Mouse (Mus musculus) liver, embryonic 11.5 days (tissue): ENCODE data around the gene Hist1h2af. TPM values are rescaled to one million over a fixed set of nuclear protein-coding genes. Genes with fewer than 3 reads are reported as not detected.
"Not testable (repeated sequence)": the region's sequence is repeated elsewhere in the genome, so short reads cannot be mapped to it uniquely, and the experiment has no call there.

ENCODE experiments used
- ATAC-seq: fragments of 200-750 bp; cut with Nextera tagmentation; replicated peaks from 2 replicates; pipeline ENCODE4 v1.8.0; 2017; ENCODE audit warnings: moderate number of reproducible peaks, mild to moderate bottlenecking, moderate TSS enrichment, moderate library complexity; ENCODE audit not compliant: low FRiP score
- DNase-seq: peaks from one replicate; pipeline ENCODE4 v3.0.0-alpha.2; 2017; ENCODE audit warnings: low spot score
- H3K27ac ChIP-seq: fragments of 300-500 bp; sonication (generic); 2 replicates; pipeline ENCODE4 v1.5.1; 2014; ENCODE audit warnings: mild to moderate bottlenecking, low read depth, low read length, control low read depth
- H3K27me3 ChIP-seq: fragments of 300-500 bp; sonication (generic); replicated peaks from 2 replicates; pipeline ENCODE4 v1.6.1; 2014; ENCODE audit warnings: low read length, mixed read lengths; ENCODE audit not compliant: control insufficient read depth, insufficient read depth
- H3K36me3 ChIP-seq: fragments of 300-500 bp; sonication (generic); 2 replicates; pipeline ENCODE4 v1.6.1; 2014; ENCODE audit warnings: mild to moderate bottlenecking, low read length, moderate library complexity, mixed read lengths; ENCODE audit not compliant: control insufficient read depth, insufficient read depth
- H3K4me1 ChIP-seq: fragments of 300-500 bp; sonication (generic); replicated peaks from 2 replicates; pipeline ENCODE4 v1.6.1; 2014; ENCODE audit warnings: low read length, mixed read lengths; ENCODE audit not compliant: control insufficient read depth, insufficient read depth
- H3K4me2 ChIP-seq: fragments of 300-500 bp; sonication (generic); 2 replicates; pipeline ENCODE4 v1.6.1; 2014; ENCODE audit warnings: mild to moderate bottlenecking, control low read depth, moderate library complexity
- H3K4me3 ChIP-seq: fragments of 300-500 bp; sonication (generic); 2 replicates; pipeline ENCODE4 v1.5.1; 2014; ENCODE audit warnings: low read depth, low read length, control low read depth
- H3K9ac ChIP-seq: fragments of 300-500 bp; sonication (generic); 2 replicates; pipeline ENCODE4 v1.6.1; 2014; ENCODE audit warnings: low read depth, low read length, control low read depth
- H3K9me3 ChIP-seq: fragments of 300-500 bp; sonication (generic); 2 replicates; pipeline ENCODE4 v1.6.1; 2016; ENCODE audit warnings: low read length, inconsistent platforms, mixed read lengths; ENCODE audit not compliant: control insufficient read depth
- WGBS: fragments of 180-500 bp; shearing (Covaris S2); extraction: QIAGEN DNeasy Blood & Tissue Kit; methylation state at CpG from one replicate; pipeline ENCODE4 v1.1.7; 2014; 5-methylcytosine and 5-hydroxymethylcytosine counted together
- polyA plus RNA-seq: library from polyadenylated mRNA; unstranded; fragments of >200 nt; fragmentation: Nextera tagmentation; extraction: Ambion mirVana; gene quantifications from 2 replicates; pipeline ENCODE4 v1.2.1, GENCODE M21; 2014

Gene Hist1h2af
- polyA plus RNA-seq, 1 experiment from 2014 or later, result 5.1 TPM

DNA sequence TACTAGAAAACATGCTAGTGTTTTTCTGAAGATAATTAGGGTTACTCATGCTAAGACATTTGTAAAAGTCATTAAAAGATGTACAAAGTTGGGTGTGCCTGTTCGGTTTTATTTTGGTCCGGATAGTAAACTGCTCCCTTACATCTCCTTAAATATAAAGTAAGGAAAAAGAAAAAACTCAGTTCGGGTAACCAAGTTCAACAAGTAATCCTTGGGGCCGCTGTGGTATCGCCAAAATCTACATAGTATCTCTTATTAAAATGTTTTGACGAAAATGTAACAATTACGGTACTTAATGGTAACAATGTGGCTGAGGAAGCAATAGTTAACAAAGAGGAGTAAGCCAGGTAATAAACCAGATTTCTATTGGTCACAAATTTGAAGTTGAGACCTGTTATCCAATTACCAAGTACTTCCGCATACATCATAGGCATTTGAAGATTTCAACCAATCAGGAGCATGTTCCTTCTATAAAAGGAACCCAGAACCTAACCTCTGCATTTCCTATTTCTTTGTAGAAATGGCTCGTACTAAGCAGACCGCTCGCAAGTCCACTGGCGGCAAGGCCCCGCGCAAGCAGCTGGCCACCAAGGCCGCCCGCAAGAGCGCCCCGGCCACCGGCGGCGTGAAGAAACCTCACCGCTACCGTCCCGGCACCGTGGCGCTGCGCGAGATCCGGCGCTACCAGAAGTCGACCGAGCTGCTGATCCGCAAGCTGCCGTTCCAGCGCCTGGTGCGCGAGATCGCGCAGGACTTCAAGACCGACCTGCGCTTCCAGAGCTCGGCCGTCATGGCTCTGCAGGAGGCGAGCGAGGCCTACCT, 10.5 kb downstream of the Hist1h2af start, which contains the start of gene Hist1h3f:
Gene Hist1h3f, plus strand, starts transcription at position 88 of the 822 bp plus-strand sequence.
- peak within 1 kb of the TSS; percentile 98 for H3K27ac ChIP-seq
- peak within 1 kb of the TSS; percentile 83 for H3K4me2 ChIP-seq
- H3K4me1 ChIP-seq, result peaks cover 10% of the 10 kb centered on the region
- ATAC-seq, result peak; percentile 82
- peak within 1 kb of the TSS; percentile 82 for H3K9ac ChIP-seq
- DNase-seq, result no peak
- no peaks in the 10 kb centered on the region for H3K36me3 ChIP-seq
- H3K9me3 ChIP-seq, result no peaks in the 10 kb centered on the region
- H3K4me3 ChIP-seq, result peak within 1 kb of the TSS; percentile 53
- under 1% methylated on average over 28 of the region's 45 CpGs for WGBS
- H3K27me3 ChIP-seq, result no peaks in the 10 kb centered on the region

DNA sequence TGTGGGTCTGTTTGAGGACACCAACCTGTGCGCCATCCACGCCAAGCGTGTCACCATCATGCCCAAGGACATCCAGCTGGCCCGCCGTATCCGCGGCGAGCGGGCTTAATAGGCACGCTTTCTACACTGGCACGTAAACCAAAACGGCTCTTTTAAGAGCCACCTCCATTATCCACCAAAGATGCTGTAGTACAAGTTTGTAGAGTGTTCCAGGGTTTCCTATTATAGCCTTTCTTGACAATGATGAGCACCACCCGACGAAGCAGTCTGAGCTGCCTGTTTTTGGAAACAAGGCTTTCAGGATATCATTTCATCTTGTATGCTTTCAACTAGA, 11.0 kb downstream of the Hist1h2af start:
- peak; percentile 13 for ATAC-seq
- Histone ChIP-seq H3K9ac (peak overlapping the region; percentile 63), H3K4me2 (peak overlapping the region; percentile 53), H3K27ac (peak overlapping the region; percentile 98; the same call in 1 of the 2 replicates), H3K4me3 (peak overlapping the region; percentile 42)
- 0% methylated on average over 11 of the region's 14 CpGs for WGBS
- DNase-seq, H3K4me1 ChIP-seq, H3K27me3 ChIP-seq, H3K36me3 ChIP-seq, H3K9me3 ChIP-seq: not testable (repeated sequence)

GRCm38 (mm10) chr13:23546694-23547093, 13.0 kb downstream of the Hist1h2af start:
- Histone ChIP-seq H3K36me3 (no peaks in the 10 kb centered on the region), H3K9ac (peak overlapping the region; percentile 43; the same call in 1 of the 2 replicates), H3K27ac (no peak overlapping the region), H3K4me3 (no peak overlapping the region), H3K4me1 (0 out of 2 replicates have a peak, but pooled peaks cover 8% of the 10 kb centered on the region), H3K9me3 (no peaks in the 10 kb centered on the region), H3K4me2 (no peak overlapping the region), H3K27me3 (no peaks in the 10 kb centered on the region)
- DNase-seq (no peak), ATAC-seq (no peak)
- 69% methylated on average over 5 of the region's 5 CpGs for WGBS

DNA sequence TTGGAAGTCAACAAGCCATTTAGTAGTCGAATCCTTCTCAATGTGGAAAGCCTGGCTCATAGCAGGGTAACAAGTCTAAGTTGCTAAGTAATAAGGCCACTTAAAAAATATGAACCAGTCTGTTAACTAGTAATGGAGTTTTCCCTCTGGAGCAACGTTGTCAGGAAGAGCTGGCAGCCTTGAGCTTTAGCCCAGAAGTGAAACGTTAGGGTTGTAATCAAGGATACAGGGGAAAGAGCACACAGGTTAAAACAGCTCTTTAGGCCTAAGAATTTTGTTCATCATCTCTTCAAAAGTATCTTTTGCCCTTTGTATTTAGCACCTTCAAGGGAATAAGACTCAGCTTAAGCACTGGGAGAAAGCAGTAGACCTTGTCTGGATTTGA, 17.0 kb downstream of the Hist1h2af start:
- H3K4me1 ChIP-seq, result 0 out of 2 replicates have a peak, but pooled peaks cover 12% of the 10 kb centered on the region
- H3K9me3 ChIP-seq, result no peaks in the 10 kb centered on the region
- peak overlapping the region; percentile 61 for H3K9ac ChIP-seq
- peak overlapping the region; percentile 72 for H3K4me2 ChIP-seq
- peak overlapping the region; percentile 46 for H3K4me3 ChIP-seq
- ATAC-seq (no peak; the same call in none of the 2 replicates), DNase-seq (peak; percentile 46)
- H3K36me3 ChIP-seq, result no peaks in the 10 kb centered on the region
- WGBS, result 5% methylated on average over 3 of the region's 3 CpGs
- H3K27me3 ChIP-seq, result no peaks in the 10 kb centered on the region
- H3K27ac ChIP-seq, result peak overlapping the region; percentile 99

- H3K4me3 ChIP-seq, result peak within 1 kb of the TSS; percentile 46
- peak within 1 kb of the TSS; percentile 61 for H3K9ac ChIP-seq
- DNase-seq, result peak; percentile 97
- not testable (repeated sequence) for H3K4me1 ChIP-seq, H3K9me3 ChIP-seq, H3K36me3 ChIP-seq, H3K27me3 ChIP-seq
- peak within 1 kb of the TSS; percentile 72 for H3K4me2 ChIP-seq
- H3K27ac ChIP-seq, result peak within 1 kb of the TSS; percentile 99
- ATAC-seq, result peak; percentile 72
- under 1% methylated on average over 47 of the region's 47 CpGs for WGBS
Observed at GRCm38 (mm10) chr13:23551146-23551834, 17.6 kb downstream of the Hist1h2af start, which contains the start of gene Hist1h4f. Gene Hist1h4f (minus strand): TSS chr13:23551648.

- ATAC-seq (no peak), DNase-seq (no peak)
- 0 out of 2 replicates have a peak, but pooled peaks cover 13% of the 10 kb centered on the region for H3K4me1 ChIP-seq
Observed at GRCm38 (mm10) chr13:23551931-23552914, 18.5 kb downstream of the Hist1h2af start.

DNA sequence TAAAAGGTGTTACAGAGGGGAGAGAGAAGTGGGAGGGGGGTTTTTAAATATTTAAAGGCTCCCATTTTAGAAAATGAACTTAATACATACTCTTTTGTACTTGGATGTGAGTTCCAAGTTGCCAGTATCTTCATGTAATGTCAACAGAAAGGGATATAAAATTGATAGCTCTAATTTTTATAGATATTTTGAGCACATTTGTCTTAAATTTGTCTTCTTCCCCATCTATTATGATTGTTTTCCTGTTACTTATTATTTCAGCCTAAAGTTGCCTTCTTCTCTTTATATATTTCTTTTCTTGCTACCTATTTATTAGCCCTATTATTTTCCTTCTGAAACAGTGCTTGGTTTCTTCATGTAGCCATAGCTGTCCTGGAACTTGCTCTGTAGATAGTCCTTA, 19.3 kb downstream of the Hist1h2af start, which contains the start of gene Hist1h1d:
Gene Hist1h1d, plus strand, starts transcription at position 301 of the 400 bp plus-strand sequence.
- H3K4me3 ChIP-seq, result no peak within 1 kb of the TSS

More at GRCm38 (mm10) chr13:23551931-23552914, 18.5 kb downstream of the Hist1h2af start:
- Histone ChIP-seq H3K36me3 (no peaks in the 10 kb centered on the region), H3K4me3 (peak overlapping the region; percentile 46), H3K27ac (peak overlapping the region; percentile 99), H3K4me2 (peak overlapping the region; percentile 72), H3K9ac (peak overlapping the region; percentile 61), H3K27me3 (no peaks in the 10 kb centered on the region), H3K9me3 (no peaks in the 10 kb centered on the region)
- 42% methylated on average over 8 of the region's 8 CpGs for WGBS

GRCm38 (mm10) chr13:23554393-23554792, 20.7 kb downstream of the Hist1h2af start:
- Histone ChIP-seq H3K4me1 (0 out of 2 replicates have a peak, but pooled peaks cover 13% of the 10 kb centered on the region), H3K4me2 (peak overlapping the region; percentile 83), H3K9ac (peak overlapping the region; percentile 91), H3K36me3 (no peaks in the 10 kb centered on the region), H3K9me3 (no peaks in the 10 kb centered on the region), H3K27ac (peak overlapping the region; percentile 100), H3K27me3 (no peaks in the 10 kb centered on the region), H3K4me3 (peak overlapping the region; percentile 56)
- WGBS, result 21% methylated on average over 9 of the region's 9 CpGs
- ATAC-seq (no peak), DNase-seq (no peak)

More for the DNA sequence above, 19.3 kb downstream of the Hist1h2af start, which contains the start of gene Hist1h1d:
- Histone ChIP-seq H3K4me2 (peak within 1 kb of the TSS; percentile 83), H3K9me3 (no peaks in the 10 kb centered on the region), H3K9ac (peak within 1 kb of the TSS; percentile 91), H3K36me3 (no peaks in the 10 kb centered on the region), H3K27me3 (no peaks in the 10 kb centered on the region), H3K4me1 (0 out of 2 replicates have a peak, but pooled peaks cover 13% of the 10 kb centered on the region), H3K27ac (peak within 1 kb of the TSS; percentile 100)
- no peak for ATAC-seq
- DNase-seq, result no peak
